Mouse (Mus musculus): ENCODE data around the gene Pgam2.

Pgam2 gene

DNA sequence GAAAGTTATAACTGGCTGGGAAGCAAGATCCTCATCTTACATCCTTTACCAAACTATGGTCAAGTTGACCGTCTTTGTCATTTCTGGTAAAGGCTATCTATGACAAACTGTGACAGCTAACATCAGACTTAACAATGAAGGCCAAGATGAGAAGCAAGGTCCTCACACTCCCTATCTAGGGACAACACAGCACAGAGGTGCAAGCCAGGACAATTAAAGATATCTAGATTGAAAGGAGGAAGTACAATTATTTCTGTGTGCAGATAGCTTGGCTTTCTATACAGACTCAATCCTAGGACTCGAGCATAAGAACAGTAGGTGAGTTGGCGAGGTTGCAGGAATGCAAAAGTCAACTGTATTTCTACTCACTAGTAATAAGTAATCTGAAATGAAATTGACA is 2.2 kb upstream of the Pgam2 start:
- DNase-seq (ENCODE audit: low read depth, low spot score): no peak

DNA sequence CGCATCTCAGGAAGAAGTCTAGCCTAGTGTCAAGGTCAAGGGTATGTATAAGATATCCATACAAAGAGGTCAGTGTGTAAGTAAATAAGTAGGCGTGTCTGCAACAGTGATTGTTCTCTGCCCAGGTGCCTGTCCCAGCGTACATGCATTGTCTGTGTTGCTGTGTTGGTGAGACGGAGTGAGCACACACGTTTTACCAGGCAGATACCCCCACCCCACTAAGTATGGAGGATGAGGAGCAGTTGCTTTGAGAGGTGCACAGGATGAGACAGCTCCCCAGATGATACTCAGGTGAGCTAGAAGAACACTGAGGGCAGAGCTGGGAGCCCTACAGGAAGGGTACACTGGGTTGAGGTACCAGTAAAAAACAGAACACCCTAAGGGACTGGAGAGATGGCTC is 641 bp upstream of the Pgam2 start:
- no peak for DNase-seq (ENCODE audit: low read depth, low spot score)

DNA sequence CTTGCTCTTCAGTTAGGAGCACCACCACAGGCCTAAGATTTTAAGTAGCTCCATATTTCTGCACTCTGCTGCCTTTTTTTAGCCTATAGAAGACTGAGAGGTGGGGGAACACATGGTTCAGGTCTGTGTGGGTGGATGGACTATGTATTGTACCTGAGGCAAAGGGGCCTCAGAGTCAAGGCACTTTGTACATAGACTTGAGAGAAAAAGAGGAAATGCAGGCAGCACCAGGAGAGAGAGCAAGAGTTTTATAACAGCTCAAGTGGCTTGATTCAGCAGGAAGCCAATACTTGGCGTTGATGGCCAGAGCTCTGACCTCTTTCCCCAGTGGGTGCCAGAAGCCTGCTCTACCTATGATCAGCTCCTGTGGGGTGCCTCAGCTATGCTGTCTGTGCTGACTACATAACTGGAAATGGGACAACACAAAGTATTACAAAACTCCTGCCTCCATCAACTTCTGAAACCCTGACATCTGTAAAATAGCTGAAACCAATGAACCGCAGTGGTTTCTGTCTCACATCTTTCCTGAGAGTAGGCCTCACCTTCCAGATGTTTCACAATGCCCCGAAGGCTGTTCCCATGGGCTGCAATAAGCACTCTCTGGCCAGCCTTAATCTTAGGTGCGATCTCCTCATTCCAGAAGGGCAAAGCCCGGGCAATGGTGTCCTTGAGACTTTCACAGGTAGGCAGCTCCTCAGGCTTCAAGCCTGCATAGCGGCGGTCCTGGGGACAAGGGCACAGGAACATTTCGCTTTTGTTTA is 896 bp downstream of the Pgam2 start:
- no peak for DNase-seq (ENCODE audit: low read depth, low spot score)

DNA sequence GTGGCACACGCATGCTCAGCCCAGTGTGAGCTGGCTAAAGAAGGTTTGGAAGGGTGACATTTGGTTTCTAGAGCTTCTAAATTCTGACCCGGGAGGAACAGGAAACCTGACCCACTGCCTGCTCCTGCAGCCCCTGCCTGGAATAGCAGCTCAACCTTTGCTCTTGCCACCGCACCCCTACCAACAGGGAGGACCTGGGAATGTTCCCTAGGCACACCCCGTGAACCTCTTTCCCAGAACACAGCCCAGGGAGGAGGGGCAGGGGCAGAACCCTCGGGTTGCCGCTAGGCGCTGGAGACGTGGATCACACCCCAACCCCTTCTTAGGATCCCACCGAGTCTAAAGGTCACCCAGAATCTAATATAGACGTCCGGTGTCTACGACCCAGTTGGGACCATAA is 1.5 kb downstream of the Pgam2 start:
- no peak for DNase-seq (ENCODE audit: low read depth, low spot score)

DNA sequence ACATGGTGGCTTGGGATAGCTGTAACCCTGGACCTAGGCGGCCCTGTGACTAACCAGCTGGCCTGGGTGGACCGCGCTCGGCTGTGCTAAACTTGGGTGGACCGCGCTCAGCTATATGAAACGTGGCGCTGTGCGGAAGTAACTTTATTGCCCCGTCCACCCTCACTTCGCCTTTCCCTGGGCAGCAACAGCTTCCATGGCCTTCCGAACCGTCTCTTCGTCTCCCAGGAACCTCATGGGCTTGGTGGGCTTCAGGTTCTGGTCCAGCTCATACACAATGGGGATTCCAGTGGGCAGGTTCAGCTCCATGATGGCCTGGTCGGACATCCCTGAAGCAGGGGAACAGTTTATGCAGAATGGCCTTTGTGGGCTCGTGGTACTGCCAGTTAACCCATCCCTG is 2.0 kb downstream of the Pgam2 start:
- no peak for DNase-seq (ENCODE audit: low read depth, low spot score)

DNA sequence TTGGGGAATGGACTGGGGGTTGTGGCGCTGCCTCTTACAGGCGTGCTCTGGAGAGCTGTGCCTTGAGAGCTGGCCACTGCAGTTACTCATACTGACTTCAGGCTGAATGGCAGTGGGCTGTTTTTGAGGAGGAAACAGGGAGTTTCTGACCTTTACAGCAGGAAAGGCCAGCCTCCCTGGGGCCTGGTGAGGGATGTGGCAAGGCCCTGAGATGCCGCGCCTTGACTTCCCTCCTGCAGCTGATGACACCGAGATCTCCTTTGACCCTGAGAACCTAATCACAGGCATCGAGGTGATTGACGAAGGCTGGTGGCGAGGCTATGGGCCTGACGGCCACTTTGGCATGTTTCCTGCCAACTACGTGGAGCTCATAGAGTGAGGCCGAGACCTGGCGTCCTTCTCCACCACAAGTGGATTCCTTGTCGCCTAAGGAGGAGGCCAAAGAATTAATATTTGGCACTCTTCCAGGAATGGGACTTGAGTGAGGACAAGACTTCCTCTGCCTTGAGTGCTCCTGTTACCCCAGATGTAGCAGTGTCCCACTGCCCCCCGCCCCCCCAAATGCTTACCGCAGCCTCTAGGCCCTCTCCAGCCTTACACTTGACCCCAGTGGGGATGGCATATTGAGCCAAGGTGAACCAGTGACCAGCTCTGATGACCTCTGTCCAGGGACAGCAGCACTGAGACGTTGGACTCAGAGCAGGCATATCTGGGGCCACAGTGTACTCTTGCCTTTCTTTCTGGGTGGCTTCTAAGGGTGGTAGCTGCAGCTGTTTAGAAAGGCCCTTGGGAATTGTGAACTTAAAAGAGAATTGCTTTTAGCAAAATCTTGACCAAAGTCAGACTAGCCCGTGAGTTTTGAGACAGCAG is 3.7 kb downstream of the Pgam2 start:
- DNase-seq (ENCODE audit: low read depth, low spot score): no peak

DNA sequence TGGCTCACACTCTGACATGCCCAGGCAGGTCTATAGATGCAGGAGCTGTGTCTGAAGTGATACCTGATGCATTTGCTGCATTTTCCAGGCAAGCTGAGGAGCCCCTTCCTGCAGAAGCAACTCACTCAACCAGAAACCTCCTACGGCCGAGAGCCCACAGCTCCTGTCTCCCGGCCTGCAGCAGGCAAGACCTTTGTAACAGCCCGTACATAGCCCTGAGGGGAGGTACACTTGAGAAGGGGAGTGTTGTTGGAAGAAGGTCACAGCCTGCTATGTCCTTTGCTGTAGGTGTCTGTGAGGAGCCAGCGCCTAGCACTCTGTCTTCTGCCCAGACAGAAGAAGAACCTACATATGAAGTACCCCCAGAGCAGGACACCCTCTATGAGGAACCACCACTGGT is 5.6 kb downstream of the Pgam2 start:
- DNase-seq (ENCODE audit: low read depth, low spot score): no peak

DNA sequence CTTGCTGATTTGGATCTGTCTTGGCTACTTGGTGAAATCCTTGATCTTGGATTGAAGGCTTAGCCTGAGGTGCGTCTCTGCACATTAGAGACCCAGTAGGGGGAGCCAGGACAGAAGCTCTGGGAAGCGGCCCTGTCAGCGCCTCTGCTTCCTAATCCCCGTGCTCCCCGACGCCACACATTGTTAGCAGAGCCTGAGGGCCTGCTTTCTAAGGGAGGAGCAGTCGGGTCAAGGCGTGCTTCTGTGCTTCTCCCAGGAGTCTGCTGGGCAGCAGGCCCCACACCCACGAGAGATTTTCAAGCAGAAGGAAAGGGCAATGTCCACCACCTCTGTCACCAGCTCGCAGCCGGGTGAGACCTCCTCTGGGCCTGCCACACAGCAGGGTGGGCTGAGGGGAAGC is 6.2 kb downstream of the Pgam2 start:
- DNase-seq (ENCODE audit: low read depth, low spot score): no peak

DNA sequence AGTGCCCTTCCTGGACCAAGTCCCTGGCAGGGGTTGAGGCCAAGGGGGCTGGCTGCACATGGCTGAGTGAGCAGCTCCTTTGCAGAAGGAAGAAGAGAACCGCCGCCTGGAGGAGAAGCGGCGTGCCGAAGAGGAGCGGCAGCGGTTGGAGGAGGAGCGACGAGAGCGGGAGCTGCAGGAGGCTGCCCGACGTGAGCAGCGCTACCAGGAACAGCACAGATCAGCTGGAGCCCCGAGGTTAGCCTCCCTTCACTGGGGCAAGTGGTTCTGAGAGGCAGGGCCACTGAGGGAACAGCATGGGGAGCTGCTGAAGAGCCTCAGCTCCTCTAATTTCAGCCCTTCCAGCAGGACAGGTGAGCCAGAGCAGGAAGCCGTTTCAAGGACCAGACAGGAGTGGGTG is 6.6 kb downstream of the Pgam2 start:
- DNase-seq (ENCODE audit: low read depth, low spot score): no peak

DNA sequence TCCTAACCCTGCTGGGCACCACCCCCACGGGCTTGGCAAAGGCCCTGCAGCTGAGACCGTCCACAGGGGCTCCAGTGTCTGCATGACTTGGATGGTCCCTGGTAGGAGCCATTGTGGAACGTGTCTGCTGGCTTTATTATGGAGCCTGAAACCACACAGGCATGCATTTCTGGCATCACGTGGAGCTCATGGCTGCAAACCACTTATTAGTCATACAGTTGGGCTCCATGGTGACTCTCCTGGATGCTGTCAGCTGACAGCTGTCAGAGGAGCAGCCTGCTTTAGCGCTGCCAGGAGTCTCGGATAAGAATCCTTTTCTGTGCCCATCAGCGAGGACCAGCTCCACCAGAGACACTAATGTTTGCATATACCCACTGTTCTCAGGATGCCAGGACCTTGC is 7.8 kb downstream of the Pgam2 start:
- DNase-seq (ENCODE audit: low read depth, low spot score): no peak

DNA sequence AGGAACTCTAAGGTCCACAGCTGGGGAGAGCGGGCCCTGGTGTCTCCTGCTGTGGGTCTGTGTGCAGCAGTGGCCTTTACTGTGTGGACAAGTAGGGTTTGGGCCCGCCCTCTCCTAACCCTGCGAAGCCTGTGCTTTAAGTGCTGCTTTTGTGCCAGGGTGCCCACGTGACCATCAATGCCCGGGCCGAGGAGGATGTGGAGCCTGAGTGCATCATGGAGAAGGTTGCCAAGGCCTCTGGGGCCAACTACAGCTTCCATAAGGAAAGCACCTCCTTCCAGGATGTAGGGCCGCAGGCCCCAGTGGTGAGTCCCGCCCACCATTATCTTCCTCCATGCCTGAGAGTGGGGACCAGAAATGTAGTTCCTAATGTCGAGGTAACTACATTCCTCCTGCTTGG is 8.2 kb downstream of the Pgam2 start:
- no peak for DNase-seq (ENCODE audit: low read depth, low spot score)

DNA sequence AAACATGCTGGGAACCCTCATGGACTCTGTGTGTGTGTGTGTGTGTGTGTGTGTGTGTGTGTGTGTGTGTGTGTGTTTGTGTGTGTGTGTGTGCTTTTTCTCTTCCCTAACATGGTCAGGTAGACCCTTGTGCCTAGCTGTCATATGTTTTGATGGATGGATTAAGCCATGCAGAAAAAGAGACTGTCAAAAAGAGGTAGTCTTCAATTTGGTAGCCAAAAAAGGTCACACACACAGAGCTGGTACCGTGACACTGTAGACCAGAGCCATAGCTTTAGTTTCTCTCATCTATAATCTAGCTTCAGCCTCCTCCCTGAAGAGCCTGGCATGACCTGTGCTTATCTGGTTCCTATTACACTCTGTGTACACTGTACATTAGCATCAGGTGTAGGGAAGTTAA is 13.1 kb downstream of the Pgam2 start:
- no peak for DNase-seq (ENCODE audit: low read depth, low spot score)

DNA sequence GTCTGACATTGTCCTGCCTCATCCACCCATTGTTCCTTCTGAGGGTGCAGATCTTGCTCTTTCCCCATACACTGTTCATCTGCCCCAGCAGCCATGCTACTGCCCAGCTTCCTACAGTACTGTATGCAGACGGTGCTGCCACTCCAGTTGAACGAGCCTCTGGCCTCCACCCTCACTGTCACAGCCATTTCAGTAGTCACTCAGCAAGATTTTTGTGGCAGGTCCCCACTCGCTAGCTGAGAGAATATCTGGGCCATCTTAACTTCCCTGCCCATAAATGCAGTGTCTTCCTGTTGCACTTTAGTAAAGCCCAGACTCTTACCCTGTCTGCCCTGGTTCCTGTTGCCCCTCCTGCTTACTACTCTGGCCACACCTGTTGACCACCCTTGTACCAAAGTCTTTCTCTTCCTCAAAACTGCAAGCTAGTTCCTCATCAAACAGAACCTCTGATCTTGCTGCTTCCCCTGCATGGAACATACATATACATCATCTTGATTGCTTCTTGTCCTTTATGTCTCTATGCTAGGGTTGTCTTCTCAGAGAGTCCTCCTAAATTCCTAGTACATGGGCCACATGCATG is 13.7 kb downstream of the Pgam2 start:
- peak; percentile 24 for DNase-seq (ENCODE audit: low read depth, low spot score)

DNA sequence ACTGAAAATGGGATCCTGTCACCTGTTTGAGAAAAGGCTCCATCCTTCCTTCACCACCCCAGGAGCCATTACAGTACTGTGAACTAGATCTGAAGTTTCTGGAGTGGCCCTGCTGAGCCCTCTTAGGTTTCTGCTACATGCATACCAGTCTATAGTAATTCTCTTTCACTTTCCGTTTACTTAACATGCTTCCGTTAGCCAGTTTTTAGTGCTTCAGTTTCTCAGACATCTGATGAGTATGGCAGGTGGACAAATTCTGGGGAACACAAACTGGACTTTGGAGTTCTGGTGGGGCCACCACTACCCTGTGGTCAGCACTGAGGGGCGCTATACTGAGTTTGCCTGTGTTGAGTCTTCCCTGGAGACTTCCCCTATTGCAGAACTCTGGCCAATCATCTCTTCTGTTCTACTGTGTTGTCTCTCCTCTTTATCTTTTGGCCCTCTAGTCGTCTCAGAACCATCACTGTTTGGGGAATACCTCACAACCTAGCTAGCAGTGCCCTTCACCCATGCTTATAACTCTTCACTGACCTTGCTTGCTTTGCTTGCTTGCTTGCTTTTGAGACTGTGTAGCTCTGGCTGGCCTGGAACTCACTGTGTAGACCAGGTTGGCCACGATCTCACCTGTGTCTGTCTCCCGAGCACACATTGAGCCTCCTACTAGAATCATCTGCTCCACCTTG is 14.3 kb downstream of the Pgam2 start:
- DNase-seq (ENCODE audit: low read depth, low spot score): peak; percentile 74

DNA sequence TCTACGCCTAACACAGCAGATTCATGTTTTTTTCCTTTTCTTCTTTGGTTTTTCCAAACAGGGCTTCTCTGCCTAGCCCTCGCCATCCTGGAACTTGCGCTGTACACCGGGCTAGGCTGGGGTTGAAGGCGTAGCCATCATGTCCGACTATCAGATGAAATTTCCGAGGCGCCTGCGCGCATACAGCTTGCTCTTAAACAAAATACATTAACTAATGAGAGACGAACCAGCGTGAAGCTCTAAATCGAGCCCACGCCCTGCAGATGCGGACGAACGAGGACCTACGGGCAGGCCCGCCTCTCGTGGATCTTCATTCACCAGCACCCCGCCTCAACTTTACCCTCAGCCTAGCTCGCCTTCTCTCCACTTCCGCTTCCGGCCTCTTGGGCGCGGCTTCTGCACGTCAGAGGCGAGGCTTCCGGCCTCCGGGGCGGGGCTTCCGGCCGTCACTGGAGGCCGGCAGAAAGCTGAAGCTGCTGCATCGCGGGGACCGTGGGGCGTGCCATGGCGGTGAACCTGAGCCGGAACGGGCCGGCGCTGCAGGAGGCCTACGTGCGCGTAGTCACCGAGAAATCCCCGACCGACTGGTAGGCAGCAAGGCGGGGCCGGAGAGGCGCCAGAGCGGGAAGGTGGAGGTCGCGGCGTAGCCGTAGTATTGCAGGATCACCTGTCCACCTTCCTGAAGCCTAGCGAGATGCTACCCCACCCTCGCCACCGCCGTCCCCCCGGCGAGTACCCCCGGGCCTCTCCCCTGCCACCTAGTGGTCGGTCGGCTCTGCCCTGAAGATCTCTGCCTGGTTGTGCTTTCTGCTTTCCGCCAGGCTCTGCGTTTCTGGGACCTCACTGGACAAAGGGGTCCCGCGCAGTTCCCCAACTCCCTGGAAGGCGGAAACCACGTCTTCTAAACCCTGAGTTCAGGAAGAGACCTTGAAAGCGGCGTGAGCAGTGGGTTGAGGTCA is 15.2 kb downstream of the Pgam2 start, which contains the start of gene Dbnl:
Gene Dbnl (plus strand): TSS at position 433 of the 959 bp plus-strand sequence.
- DNase-seq (ENCODE audit: low read depth, low spot score): peak; percentile 99

DNA sequence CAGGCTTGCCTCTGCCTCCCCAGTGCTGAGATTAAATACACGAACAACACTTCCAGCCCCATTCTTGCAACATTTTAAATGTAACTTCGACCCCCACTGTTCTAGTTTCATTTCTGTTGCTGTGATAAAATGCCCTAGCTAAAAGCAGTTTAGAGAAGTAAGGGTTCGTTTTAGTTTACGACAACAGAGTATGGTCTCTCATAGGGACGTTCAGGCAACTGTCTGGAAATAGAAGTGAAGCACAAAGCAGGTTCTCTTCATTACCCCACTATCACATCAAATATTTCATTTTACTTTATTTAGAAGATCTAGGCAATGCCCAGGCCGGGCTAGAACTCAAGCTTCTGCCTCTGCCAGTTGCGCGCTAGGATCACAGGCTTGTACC is 15.9 kb downstream of the Pgam2 start:
- DNase-seq (ENCODE audit: low read depth, low spot score): no peak

DNA sequence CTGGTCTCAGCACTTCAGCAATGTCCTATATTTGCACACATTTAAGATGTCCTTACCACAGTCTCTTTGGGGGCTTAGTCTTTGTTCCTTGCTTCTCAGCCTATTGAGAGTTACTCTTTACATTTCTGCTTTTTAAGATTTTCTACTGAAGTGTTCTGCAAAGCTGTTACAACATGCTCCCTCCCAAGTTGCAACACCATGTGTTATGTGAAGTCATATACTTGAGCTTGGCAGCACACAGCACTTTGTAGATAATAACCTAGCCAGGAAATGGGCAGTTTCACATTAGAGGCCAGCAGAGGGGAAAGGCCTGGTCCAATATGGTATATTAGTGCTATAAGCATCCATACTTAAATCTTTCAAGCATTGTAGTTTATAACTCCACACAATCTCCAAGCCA is 17.8 kb downstream of the Pgam2 start:
- no peak for DNase-seq (ENCODE audit: low read depth, low spot score)

DNA sequence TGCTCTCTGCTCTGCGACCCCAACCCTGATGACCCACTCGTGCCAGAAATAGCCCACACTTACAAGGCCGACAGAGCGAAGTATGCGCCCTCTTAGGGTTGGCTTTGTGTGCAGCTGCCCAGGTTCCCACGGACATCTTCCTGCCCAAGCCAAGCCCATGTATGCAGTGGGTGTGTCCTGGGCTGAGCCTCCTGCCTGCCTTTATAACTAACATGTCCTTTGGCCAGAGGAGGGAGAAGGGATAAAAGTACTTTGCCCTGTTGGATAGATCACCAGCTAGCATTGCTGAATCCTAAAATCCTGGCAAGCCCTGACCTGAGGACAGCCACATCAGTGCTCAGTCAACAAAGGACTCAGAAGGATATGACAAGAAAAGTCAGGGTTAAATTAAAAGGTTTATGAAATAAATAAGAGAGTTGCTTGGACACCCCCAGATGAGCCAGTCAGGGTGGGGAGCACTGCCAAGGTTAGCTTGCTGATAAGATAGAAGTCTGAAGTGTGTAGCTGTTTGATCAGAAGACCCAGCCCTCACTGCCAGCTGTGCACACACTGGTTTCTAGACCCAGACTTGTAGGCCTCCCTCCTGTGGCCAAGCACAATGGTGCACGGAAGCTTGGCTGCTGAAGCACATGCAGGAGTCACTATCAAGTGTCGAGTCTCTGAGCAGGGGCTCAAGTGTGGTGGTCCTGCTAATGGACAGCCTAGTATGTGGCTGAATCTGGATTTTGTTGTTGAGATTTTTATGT is 21.2 kb downstream of the Pgam2 start:
- DNase-seq (ENCODE audit: low read depth, low spot score): no peak

DNA sequence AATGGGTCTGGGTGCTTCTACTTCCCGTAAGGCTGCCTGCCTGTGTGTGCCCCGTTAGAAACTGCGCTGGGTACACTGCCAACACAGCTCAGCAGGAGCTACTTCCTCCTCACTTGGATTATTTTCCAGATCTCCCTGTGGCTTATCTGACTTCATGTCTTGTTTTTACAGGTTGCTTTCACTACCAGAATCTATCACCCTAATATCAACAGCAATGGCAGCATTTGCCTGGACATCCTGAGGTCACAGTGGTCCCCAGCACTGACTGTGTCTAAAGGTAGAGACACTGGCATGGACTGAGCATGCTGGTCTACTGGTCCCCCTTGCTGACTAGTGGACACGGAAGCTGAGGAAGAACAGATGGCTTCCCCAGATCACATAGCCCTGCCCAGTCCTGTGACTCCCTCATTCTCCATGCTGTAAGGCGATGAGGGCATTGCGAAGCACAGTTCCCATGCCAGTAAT is 23.5 kb downstream of the Pgam2 start:
- DNase-seq (ENCODE audit: low read depth, low spot score): no peak

DNA sequence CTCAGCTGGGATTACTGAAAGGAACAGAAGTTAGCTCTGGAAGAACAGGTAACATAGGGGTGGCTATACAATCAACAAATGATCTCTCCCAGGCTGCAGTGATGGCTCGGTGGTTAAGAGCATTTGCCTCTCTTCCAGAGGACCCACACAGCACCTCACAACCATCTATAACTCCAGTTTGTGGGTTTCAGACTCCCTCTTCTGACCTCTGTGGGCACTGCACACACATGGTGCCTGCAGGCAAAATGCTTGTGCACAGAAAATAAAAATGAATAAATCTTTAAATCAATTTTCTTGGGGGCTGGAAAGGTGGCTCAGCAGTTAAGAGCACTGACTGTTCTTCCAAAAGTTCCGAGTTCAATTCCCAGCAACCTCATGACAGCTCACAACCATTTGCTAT is 25.1 kb downstream of the Pgam2 start:
- peak; percentile 26 for DNase-seq (ENCODE audit: low read depth, low spot score)

Data from CD4-positive helper T cell, adult 2 months (primary cell).